In genomic region chr4:149518351-149519220, GRCm38 (mm10) we compare ENCODE assay signal across 7 mouse cellular contexts. TPM values are rescaled to one million over a fixed set of nuclear protein-coding genes. Genes with fewer than 3 reads are reported as not detected.
DNase-seq lines count a peak whose midpoint lies in the region; ATAC-seq lines count a peak whose summit lies in the region.

No protein-coding gene starts in this region.

- no peaks in the 10 kb centered on the region for H3K27me3 ChIP-seq in heart, embryonic 14.5 days (ENCODE audit: control insufficient read depth, insufficient read depth, low read length)
- H3K27me3 ChIP-seq in liver, embryonic 15.5 days = peaks cover 22% of the 10 kb centered on the region
- no peaks in the 10 kb centered on the region for H3K27me3 ChIP-seq in stomach, embryonic 16.5 days (ENCODE audit: control insufficient read depth, insufficient read depth, low read length)

- peak overlapping the region; percentile 95 for H3K4me2 ChIP-seq in heart, embryonic 14.5 days (ENCODE audit: low read length)
- peak overlapping the region; percentile 95 for H3K4me2 ChIP-seq in liver, embryonic 15.5 days
- H3K4me2 ChIP-seq in stomach, embryonic 16.5 days (ENCODE audit: low read depth, low read length) = peak overlapping the region; percentile 97

- DNase-seq in ovary, postnatal 14 days (ENCODE audit: low spot score) = peak; percentile 17
- DNase-seq in ovary, postnatal 10 days (ENCODE audit: low spot score) = no peak
- DNase-seq in cerebellum, adult 8-10 months = peak; percentile 42

- H3K36me3 ChIP-seq in heart, embryonic 14.5 days (ENCODE audit: control insufficient read depth, insufficient read depth, low read length) = no peaks in the 10 kb centered on the region
- H3K36me3 ChIP-seq in liver, embryonic 15.5 days (replicated peaks) = no peaks in the 10 kb centered on the region
- no peaks in the 10 kb centered on the region for H3K36me3 ChIP-seq in stomach, embryonic 16.5 days (ENCODE audit: control insufficient read depth, insufficient read depth, low read length)

- peak overlapping the region; percentile 54 to 89 for H3K4me3 ChIP-seq in heart, embryonic 14.5 days (ENCODE audit: control insufficient read depth in 1 of 2, insufficient read depth in 1 of 2, low read depth in 1 of 2, low read length in 2 of 2)
- peak overlapping the region; percentile 67 for H3K4me3 ChIP-seq in liver, embryonic 15.5 days (replicated peaks)
- H3K4me3 ChIP-seq in stomach, embryonic 16.5 days (replicated peaks; ENCODE audit: low read length) = peak overlapping the region; percentile 85

- H3K4me1 ChIP-seq in heart, embryonic 14.5 days (ENCODE audit: control insufficient read depth in 2 of 2, insufficient read depth in 2 of 2, low read length in 2 of 2) = peaks cover 12 to 17% of the 10 kb centered on the region in 2 experiments
- peaks cover 28% of the 10 kb centered on the region for H3K4me1 ChIP-seq in liver, embryonic 15.5 days (replicated peaks)
- H3K4me1 ChIP-seq in stomach, embryonic 16.5 days (ENCODE audit: control insufficient read depth, insufficient read depth, low read length) = peaks cover 11% of the 10 kb centered on the region

- no peaks in the 10 kb centered on the region for H3K9me3 ChIP-seq in heart, embryonic 14.5 days (ENCODE audit: control insufficient read depth, low read length)
- H3K9me3 ChIP-seq in liver, embryonic 15.5 days (replicated peaks) = no peaks in the 10 kb centered on the region
- H3K9me3 ChIP-seq in stomach, embryonic 16.5 days (replicated peaks; ENCODE audit: control insufficient read depth, low read length) = no peaks in the 10 kb centered on the region

- peak overlapping the region; percentile 96 for H3K9ac ChIP-seq in heart, embryonic 14.5 days (ENCODE audit: low read length)
- peak overlapping the region; percentile 66 for H3K9ac ChIP-seq in liver, embryonic 15.5 days
- H3K9ac ChIP-seq in stomach, embryonic 16.5 days (ENCODE audit: low read length) = peak overlapping the region; percentile 92

- no peak for ATAC-seq in heart, embryonic 14.5 days (ENCODE audit: insufficient number of reproducible peaks, insufficient read depth, low FRiP score, low read depth)
- no peak for ATAC-seq in liver, embryonic 15.5 days (ENCODE audit: insufficient read depth)
- no peak for ATAC-seq in stomach, embryonic 16.5 days (ENCODE audit: insufficient read depth, low FRiP score)
- ATAC-seq in erythroid progenitor cell, adult 5-6 weeks (replicated peaks; ENCODE audit: low FRiP score, poor library complexity, severe bottlenecking) = no peak

- peak overlapping the region in 1 of 2 experiments; percentile 72; a peak in 1 of 4 replicates for H3K27ac ChIP-seq in heart, embryonic 14.5 days (replicated peaks in 1 of 2; ENCODE audit: control insufficient read depth in 1 of 2, insufficient read depth in 1 of 2, low read depth in 2 of 2, low read length in 2 of 2)
- H3K27ac ChIP-seq in liver, embryonic 15.5 days (replicated peaks) = no peak overlapping the region
- peak overlapping the region; percentile 40; the same call in 1 of the 2 replicates for H3K27ac ChIP-seq in stomach, embryonic 16.5 days (ENCODE audit: low read length)

- WGBS in heart, embryonic 14.5 days = 5% methylated on average over 42 of the region's 52 CpGs
- 8% methylated on average over 39 of the region's 52 CpGs for WGBS in liver, embryonic 15.5 days (ENCODE audit: insufficient replicate concordance)
- 4% methylated on average over 44 of the region's 52 CpGs for WGBS in stomach, embryonic 16.5 days

RNA-seq across cellular contexts. Expression of gene Ctnnbip1, which starts 0.6 kb away (rescaled TPM):
- 35.4 and 43.1 TPM in 2 replicates for polyA plus RNA-seq in heart, embryonic 14.5 days (2014; fragmentation: Nextera tagmentation; extraction: Ambion mirVana)
- 5.9 and 6.9 TPM in 2 replicates for polyA plus RNA-seq in liver, embryonic 15.5 days (2015; fragmentation: Nextera tagmentation; extraction: Ambion mirVana)
- 56.2 and 57.3 TPM in 2 replicates for polyA plus RNA-seq in stomach, embryonic 16.5 days (2015; fragmentation: Nextera tagmentation; extraction: Ambion mirVana)
- total RNA-seq in erythroid progenitor cell, adult 5-6 weeks (2015; ENCODE audit: low replicate concordance) = 0.42 TPM in 1 of 2 replicates, not detected in the other
- total RNA-seq in erythroid progenitor cell, adult 5-6 weeks (2017; ENCODE audit: low replicate concordance) = 0.39 TPM in 1 of 2 replicates, not detected in the other

RNA-seq across cellular contexts. Expression of gene Lzic, which starts 33.6 kb away (rescaled TPM):
- polyA plus RNA-seq in heart, embryonic 14.5 days (2014; fragmentation: Nextera tagmentation; extraction: Ambion mirVana) = 32.1 and 39.8 TPM in 2 replicates
- 10.3 and 11.9 TPM in 2 replicates for polyA plus RNA-seq in liver, embryonic 15.5 days (2015; fragmentation: Nextera tagmentation; extraction: Ambion mirVana)
- polyA plus RNA-seq in stomach, embryonic 16.5 days (2015; fragmentation: Nextera tagmentation; extraction: Ambion mirVana) = 33.3 and 35.9 TPM in 2 replicates
- 4.7 and 6.7 TPM in 2 replicates for total RNA-seq in erythroid progenitor cell, adult 5-6 weeks (2015; ENCODE audit: low replicate concordance)
- total RNA-seq in erythroid progenitor cell, adult 5-6 weeks (2017; ENCODE audit: low replicate concordance) = 5.0 and 18.5 TPM in 2 replicates

RNA-seq across cellular contexts. Expression of gene Nmnat1, which starts 33.6 kb away (rescaled TPM):
- 13.4 and 14.8 TPM in 2 replicates for polyA plus RNA-seq in heart, embryonic 14.5 days (2014; fragmentation: Nextera tagmentation; extraction: Ambion mirVana)
- polyA plus RNA-seq in liver, embryonic 15.5 days (2015; fragmentation: Nextera tagmentation; extraction: Ambion mirVana) = 5.1 and 5.3 TPM in 2 replicates
- 9.3 and 9.6 TPM in 2 replicates for polyA plus RNA-seq in stomach, embryonic 16.5 days (2015; fragmentation: Nextera tagmentation; extraction: Ambion mirVana)
- 1.1 TPM in 1 of 2 replicates, not detected in the other for total RNA-seq in erythroid progenitor cell, adult 5-6 weeks (2015; ENCODE audit: low replicate concordance)
- total RNA-seq in erythroid progenitor cell, adult 5-6 weeks (2017; ENCODE audit: low replicate concordance) = 0.64 and 0.83 TPM in 2 replicates

RNA-seq across cellular contexts. Expression of gene Tmem274, which starts 41.4 kb away (rescaled TPM):
- polyA plus RNA-seq in heart, embryonic 14.5 days (2014; fragmentation: Nextera tagmentation; extraction: Ambion mirVana) = 0.47 TPM in 1 of 2 replicates, not detected in the other
- 0.20 TPM in 1 of 2 replicates, not detected in the other for polyA plus RNA-seq in liver, embryonic 15.5 days (2015; fragmentation: Nextera tagmentation; extraction: Ambion mirVana)
- 0.39 and 0.40 TPM in 2 replicates for polyA plus RNA-seq in stomach, embryonic 16.5 days (2015; fragmentation: Nextera tagmentation; extraction: Ambion mirVana)
- not detected in 2 replicates for total RNA-seq in erythroid progenitor cell, adult 5-6 weeks (2015; ENCODE audit: low replicate concordance)
- not detected in 2 replicates for total RNA-seq in erythroid progenitor cell, adult 5-6 weeks (2017; ENCODE audit: low replicate concordance)
